Mouse (Mus musculus) layer of hippocampus, adult 2 months (tissue): Measurements from ENCODE around the gene Ppp4r2. TPM values are rescaled to one million over a fixed set of nuclear protein-coding genes. Genes with fewer than 3 reads are reported as not detected.
A peak's percentile ranks its signal among the peaks of the same experiment; 100 is the strongest.

Experiments
- DNase-seq, 2 experiments: peaks; one replicate each; pipeline ENCODE4 v3.0.0; 2022; ENCODE audit warnings: low spot score in 2 of 2
- H3K27ac ChIP-seq: fragments of 200-600 bp; 2 replicates; pipeline ENCODE4 v1.8.1; 2022
- H3K4me3 ChIP-seq: fragments of 200-600 bp; 2 replicates; pipeline ENCODE4 v1.8.1; 2022; ENCODE audit warnings: mild to moderate bottlenecking
- CTCF ChIP-seq: fragments of 200-600 bp; conservative IDR thresholded peaks from 2 replicates; pipeline ENCODE4 v1.8.1; 2022; ENCODE audit warnings: antibody characterized with exemption, mild to moderate bottlenecking, moderate library complexity
- total RNA-seq, 2 experiments: library from RNA; stranded (reverse); gene quantifications; 2 replicates each; pipeline ENCODE4 v1.2.3; 2021

Ppp4r2 gene
- total RNA-seq, 2 experiments from 2014 or later, result 69.4 to 85.4 TPM

GRCm38 (mm10) chr6:100808221-100808778, 25.1 kb upstream of the Ppp4r2 start:
- Histone ChIP-seq H3K27ac (no peak overlapping the region), H3K4me3 (no peak overlapping the region)
- no peak for TF ChIP-seq CTCF
- DNase-seq, result no peak

- DNase-seq, result no peak
- no peak overlapping the region for H3K27ac ChIP-seq
- no peak for TF ChIP-seq CTCF
- H3K4me3 ChIP-seq, result no peak overlapping the region
Observed at GRCm38 (mm10) chr6:100810117-100810516, 23.3 kb upstream of the Ppp4r2 start.

GRCm38 (mm10) chr6:100811731-100812130, 21.7 kb upstream of the Ppp4r2 start:
- Histone ChIP-seq H3K4me3 (no peak overlapping the region), H3K27ac (no peak overlapping the region)
- TF ChIP-seq CTCF, result no peak
- DNase-seq, result no peak

GRCm38 (mm10) chr6:100821367-100821766, 12.1 kb upstream of the Ppp4r2 start:
- Histone ChIP-seq H3K4me3 (no peak overlapping the region), H3K27ac (no peak overlapping the region)
- TF ChIP-seq CTCF, result no peak
- DNase-seq, result no peak

GRCm38 (mm10) chr6:100823356-100823755, 10.1 kb upstream of the Ppp4r2 start:
- no peak overlapping the region for H3K27ac ChIP-seq

GRCm38 (mm10) chr6:100824381-100824965, 8.9 kb upstream of the Ppp4r2 start:
- DNase-seq, result no peak
- H3K4me3 ChIP-seq, result no peak overlapping the region
- H3K27ac ChIP-seq, result no peak overlapping the region
- no peak for TF ChIP-seq CTCF

More at GRCm38 (mm10) chr6:100823356-100823755, 10.1 kb upstream of the Ppp4r2 start:
- DNase-seq, result no peak
- TF ChIP-seq CTCF, result no peak
- H3K4me3 ChIP-seq, result no peak overlapping the region

GRCm38 (mm10) chr6:100826046-100826445, 7.4 kb upstream of the Ppp4r2 start:
- no peak overlapping the region for H3K4me3 ChIP-seq
- H3K27ac ChIP-seq, result no peak overlapping the region
- TF ChIP-seq CTCF, result no peak
- DNase-seq, result no peak

GRCm38 (mm10) chr6:100828565-100828964, 4.9 kb upstream of the Ppp4r2 start:
- Histone ChIP-seq H3K27ac (no peak overlapping the region), H3K4me3 (no peak overlapping the region)
- TF ChIP-seq CTCF, result no peak
- no peak for DNase-seq

GRCm38 (mm10) chr6:100829770-100830169, 3.7 kb upstream of the Ppp4r2 start:
- DNase-seq, result no peak
- no peak for TF ChIP-seq CTCF
- H3K4me3 ChIP-seq, result no peak overlapping the region
- no peak overlapping the region for H3K27ac ChIP-seq

GRCm38 (mm10) chr6:100831188-100831587, 2.2 kb upstream of the Ppp4r2 start:
- TF ChIP-seq CTCF, result no peak
- DNase-seq, result no peak
- Histone ChIP-seq H3K4me3 (no peak overlapping the region), H3K27ac (no peak overlapping the region)

- DNase-seq, result no peak
- no peak for TF ChIP-seq CTCF
Observed at GRCm38 (mm10) chr6:100831751-100832150, 1.7 kb upstream of the Ppp4r2 start.

GRCm38 (mm10) chr6:100833811-100834481, 524 bp downstream of the Ppp4r2 start:
- peak; percentile 71 for TF ChIP-seq CTCF
- peak; percentile 56 to 57 for DNase-seq
- H3K27ac ChIP-seq, result peak overlapping the region; percentile 90
- H3K4me3 ChIP-seq, result peak overlapping the region; percentile 57

More at GRCm38 (mm10) chr6:100831751-100832150, 1.7 kb upstream of the Ppp4r2 start:
- no peak overlapping the region for H3K4me3 ChIP-seq
- no peak overlapping the region for H3K27ac ChIP-seq

- no peak for TF ChIP-seq CTCF
- no peak for DNase-seq
- Histone ChIP-seq H3K27ac (peak overlapping the region; percentile 90; the same call in 1 of the 2 replicates), H3K4me3 (peak overlapping the region; percentile 57)
Observed at GRCm38 (mm10) chr6:100834489-100835160, 1.2 kb downstream of the Ppp4r2 start.
